Mouse (Mus musculus) mesoderm, embryonic 11.5 days (tissue): ENCODE measurements around the gene Dstyk.

Experiments
- DNase-seq: peaks from one replicate; pipeline ENCODE4 v3.0.0-alpha.2; 2012; ENCODE audit warnings: low read depth, low spot score

Gene Dstyk

GRCm38 (mm10) chr1:132511521-132511920 lies 94.2 kb downstream of the Dstyk start:
- no peak for DNase-seq

GRCm38 (mm10) chr1:132512106-132512505 lies 94.8 kb downstream of the Dstyk start:
- no peak for DNase-seq

- DNase-seq: no peak
Observed at GRCm38 (mm10) chr1:132515339-132515738, 98.0 kb downstream of the Dstyk start.
